Mouse (Mus musculus): ENCODE data around the gene Acaa1b. TPM values are rescaled to one million over a fixed set of nuclear protein-coding genes. Genes with fewer than 3 reads are reported as not detected.

The Acaa1b gene
- 10 to 100 TPM in 1 of 2 experiments, 1 to 10 TPM in 1; 9.6 to 15.9 TPM for total RNA-seq (2021)
- 30.9 and 48.8 TPM in 2 replicates for polyA plus RNA-seq (2012; rRNA removed)
- long read RNA-seq, transcript Acaa1b-201 (12 exons, 1,689 nt) = major isoform, 25 of 29 reads
- long read RNA-seq, partial matches to known transcripts = 0 of 29 reads
- long read RNA-seq, other reads (novel, unspliced or antisense) = 4 of 29 reads

DNA sequence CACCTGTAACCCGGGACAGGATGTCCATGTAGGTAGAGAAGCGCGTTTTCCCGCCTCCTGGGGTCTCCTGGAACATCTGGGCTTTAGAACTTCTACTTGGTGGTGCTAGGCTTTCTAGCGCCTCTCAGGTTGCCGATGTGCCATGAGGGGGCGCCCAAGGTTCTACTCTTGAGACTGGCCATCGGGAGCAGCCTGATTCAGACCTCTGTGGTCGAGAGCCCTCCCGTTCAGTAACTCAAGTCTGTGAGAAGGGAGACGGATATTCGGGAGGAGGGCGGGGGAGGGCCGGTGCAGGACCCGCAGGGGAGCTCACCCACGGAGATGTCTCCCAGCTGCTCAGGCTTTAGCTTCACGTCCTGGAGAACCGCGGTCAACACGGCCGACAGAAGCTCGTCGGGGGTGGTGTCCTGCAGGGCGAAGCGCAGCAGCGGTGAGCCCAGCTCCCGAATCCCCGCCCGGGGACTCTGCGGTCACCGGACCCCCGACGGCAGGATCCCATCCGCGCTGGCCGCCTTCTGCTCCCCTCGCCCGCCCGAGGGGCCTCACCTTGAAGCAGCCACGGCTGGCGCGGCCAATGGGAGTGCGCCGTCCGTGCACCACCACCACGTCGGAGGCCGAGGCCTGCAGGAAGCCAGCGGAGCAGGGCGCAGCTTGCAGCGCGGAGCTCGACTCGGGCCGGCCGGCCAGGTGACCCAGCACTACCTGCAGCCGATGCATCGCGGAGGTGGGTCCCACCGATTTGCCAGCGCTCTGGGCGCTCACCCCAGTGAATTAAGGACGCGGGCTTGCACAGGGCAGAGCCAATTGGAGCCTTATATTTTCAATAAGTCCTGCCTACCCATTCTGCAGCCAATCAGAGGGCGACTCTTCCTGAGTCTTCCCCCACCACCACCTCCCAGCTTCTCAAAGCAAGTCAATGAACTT, at the start of gene Acaa1b:
Gene Acaa1b (minus strand): TSS at position 816 of the 924 bp plus-strand sequence.
- peak; percentile 81 for DNase-seq

DNA sequence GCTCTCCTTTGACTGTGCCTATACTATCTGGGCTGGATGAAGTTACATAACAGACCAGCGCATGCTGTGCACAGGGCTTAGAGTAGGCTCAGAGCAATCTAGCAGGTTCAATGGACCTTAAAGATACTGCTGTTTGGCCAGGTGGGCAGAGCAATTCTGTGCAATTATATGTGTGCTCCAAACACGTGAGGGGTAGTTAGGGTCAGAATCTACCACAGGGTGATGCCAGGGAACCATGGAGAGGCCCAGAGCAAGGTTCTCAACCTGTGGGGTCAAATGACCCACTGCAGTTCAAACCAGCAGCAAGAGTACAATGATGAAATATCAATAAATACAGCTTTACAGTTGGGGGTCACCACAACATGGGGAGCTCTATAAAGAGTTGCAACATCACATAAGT, 49.8 kb upstream of the Acaa1b start:
- DNase-seq = no peak

DNA sequence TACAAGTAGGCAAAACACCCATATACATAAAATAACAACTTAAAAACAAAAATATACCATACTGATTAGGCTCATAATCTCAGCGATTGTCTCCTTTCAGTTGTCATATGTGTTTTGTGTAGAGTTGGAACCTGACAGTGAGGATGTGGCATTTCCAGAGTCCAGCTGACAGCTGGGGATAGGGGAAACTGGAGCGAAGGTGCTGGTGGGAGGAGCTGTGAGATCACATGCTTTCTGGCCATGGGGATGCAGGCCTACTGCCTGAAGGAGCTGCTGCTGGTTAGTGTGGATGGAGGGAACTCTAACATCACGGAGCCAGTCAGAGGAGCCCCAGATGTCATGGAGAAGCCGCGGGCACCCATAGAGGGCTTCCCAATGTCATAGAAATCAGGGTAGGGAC, 48.9 kb upstream of the Acaa1b start:
- DNase-seq = no peak

DNA sequence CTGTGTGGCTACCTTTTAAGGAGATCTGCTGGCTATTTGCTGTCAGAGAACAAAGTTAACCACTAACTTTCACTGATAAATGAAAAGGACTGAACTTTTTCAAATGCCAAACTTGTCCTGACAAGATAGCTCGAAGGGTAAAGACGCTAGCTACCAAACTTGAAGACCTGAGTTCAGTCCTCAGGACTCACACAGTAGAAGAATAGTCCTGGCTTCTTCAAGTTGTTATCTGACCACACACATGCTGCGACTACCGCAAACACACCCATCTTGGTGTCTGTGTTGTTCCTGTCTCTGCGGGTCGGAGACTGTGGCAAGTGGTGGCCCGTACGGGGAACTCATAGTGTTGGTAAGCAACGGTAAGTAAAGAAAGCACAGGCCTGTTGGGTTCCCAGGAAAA, 46.7 kb upstream of the Acaa1b start:
- no peak for DNase-seq

DNA sequence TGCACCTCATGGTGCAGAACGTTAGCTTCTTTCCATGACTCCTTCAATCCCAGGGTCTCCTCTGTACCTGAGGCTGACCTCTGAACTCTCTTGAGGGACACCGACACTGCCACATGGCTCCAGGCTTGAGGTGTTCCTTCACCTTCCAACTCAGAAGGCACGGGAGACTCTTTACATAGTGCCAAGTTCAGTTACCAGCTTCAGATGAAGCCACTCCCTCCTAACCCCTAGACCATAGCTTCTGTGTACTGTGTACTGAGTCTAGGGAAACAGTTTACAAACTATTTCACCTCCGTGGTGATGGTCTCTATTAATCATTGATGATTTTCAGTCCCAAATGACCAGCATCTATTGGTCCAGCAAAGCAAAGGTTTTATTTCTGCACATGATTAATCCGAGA, 44.8 kb upstream of the Acaa1b start:
- DNase-seq = no peak

DNA sequence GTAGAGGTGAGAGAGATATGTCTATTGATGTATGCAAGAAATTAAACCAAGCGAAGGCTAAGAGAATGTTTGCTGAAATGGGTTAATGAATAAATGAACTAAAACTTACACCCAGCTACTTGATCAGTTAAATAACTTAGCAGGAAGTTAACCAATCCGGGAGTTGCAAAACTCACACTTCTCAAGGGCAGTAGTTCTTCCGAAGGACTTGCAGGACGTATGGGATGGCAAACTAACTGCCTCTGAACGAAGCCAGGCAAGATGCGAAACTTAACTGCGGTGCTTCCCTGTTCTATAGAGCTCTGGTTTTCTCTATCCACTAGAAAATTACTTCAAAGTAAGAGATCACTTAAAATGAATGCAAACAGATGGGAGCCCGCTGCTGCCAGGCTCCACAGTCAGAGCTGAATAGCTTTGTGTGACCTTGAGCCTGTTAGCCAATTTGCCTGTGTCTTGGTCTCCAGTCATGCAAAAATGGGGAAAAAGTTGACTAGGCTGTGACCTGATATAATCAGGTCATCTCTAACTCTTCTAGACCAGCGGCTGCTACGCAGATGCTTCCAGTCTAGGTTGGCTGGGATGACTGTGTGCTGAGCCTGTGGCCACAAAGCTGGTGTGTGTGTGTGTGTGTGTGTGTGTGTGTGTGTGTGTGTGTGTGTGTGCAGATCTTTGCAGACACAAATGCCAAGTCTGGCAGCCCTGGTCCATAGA, 42.4 kb upstream of the Acaa1b start:
- peak; percentile 12 for DNase-seq

DNA sequence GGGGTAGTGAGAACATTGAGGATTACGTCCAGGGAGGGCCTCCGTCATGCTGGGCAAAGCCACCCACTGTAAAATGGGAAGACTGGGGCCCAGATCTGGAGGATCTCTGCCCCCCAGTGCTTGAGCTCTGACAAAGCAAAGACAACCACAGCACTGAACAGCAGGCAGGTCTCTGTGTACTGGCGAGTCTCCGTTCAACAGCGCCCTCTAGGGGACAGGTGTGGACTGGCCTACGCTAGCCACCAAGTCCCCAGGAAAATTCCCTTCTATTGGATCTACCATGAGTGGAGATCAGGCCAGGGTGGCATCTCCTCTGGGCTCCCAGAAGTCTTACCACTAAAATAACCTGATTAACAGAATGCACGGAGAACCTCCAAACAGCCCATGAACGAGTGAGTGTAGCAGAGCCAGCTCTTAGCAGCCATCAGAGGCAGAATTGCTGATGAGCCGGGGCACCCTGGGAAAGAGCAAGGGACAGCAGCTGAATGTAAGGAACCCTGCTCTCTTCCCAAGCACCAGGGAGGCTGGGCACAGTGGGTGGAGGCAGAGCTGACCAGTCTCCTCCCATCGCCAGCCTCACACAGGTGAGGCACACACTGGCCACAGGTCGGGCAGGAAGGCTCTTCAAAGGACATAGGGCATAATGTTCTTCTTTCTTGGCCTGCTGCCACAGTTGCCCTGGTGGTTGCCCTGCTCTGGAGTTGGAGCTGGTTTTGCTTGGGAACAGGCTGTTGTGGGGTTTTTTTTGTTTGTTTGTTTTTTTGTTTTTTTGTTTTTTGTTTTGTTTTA, 35.5 kb upstream of the Acaa1b start:
- peak; percentile 27 for DNase-seq

DNA sequence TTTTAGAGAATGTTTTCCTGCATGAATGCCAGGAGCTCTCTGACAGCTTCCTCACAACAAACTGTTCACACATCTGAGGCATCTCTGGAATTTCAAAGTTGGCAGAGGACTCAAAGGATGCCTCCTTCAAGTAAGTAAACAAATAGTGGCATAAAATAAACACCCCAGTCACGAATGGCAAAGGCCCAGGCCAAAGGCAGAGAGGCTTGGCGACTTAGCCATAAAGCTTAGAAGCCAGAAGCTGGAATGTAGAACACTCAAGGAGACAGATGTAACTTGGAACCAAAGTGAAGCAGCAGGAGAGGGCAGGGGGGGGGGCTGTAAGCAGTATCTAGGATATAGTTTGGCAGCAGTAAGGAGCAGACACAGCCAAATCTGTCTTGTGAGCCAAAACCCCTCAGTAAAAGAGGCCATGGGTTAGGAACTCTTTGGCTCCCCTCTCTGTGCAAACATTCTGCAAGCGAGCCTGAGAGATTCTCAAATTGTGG, 24.4 kb upstream of the Acaa1b start:
- DNase-seq = no peak

DNA sequence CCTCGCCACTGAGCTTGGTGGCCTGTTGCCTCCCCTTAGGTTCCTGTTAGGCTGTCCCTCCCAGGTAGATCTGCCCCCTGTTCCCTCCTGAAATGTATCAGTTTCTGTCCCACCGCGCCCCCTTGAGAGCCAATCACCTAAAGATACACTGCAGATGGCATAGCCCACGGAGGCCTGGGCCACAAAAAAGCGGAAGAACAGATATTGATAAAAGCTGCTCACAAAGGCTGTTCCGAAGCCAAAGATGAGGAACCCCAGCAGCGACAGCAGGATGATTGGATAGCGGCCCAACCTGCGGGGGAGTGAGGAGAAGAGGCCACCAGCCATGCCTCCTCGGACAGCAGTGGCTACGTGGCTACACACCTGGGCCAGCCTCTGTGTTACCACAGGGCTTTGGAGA, 22.4 kb upstream of the Acaa1b start:
- no peak for DNase-seq

DNA sequence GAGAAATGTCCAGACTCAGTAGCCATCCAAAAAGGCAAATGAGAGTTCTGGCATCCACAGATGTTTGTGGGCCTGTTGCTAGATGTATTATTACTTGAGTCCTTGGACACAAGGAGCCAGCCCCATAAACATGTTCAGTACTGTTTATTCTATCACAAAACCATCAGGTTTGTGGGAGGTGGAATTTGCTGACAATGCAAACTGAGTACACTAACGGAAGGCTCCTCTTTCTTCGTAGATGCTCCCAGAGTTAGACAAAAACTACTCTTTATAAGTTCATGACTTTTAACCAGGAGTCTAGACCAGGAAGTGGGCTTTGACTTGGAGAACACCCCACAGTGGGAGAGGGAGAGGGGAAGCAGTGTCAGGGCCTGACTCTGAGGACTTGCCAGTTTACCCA, 10.7 kb upstream of the Acaa1b start:
- DNase-seq = no peak

DNA sequence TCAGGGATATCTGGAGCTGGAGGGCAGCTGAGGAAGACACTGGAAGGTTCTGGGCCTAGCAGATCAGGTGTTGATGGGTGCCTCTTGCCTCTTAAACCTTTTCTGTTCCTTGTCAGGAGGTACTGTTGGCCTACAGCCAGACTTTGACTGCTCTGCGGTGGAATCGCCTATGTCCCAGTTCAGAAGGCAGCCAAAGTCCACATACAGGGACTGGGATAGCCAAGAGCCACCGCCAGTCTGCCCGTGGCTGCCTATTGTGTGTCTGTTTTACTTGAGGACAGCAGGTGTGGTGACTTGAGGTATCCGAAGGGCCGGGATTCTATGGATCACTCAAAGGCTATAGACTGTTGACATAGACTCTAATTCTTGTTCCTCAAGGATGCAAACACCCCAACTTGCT, 8.7 kb upstream of the Acaa1b start:
- DNase-seq = peak; percentile 17

DNA sequence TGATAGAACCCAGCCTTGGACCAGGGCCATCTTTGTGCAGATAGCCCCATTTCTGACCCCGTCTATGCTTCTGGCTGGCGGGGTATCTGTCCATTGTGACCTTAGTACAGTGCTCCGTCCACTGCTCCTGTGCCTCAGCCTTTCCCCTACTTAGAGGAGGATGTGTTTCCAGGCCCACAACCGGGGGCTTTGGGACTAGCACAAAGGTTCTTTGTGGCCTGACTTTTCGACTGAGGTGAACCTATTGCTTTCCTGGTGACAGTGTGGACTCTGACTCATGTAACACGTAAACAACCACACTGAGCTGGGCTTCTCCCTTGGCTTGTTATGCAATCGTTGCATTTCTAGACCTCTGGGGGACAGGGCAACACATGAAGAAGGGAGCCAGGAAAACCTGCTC, 7.8 kb upstream of the Acaa1b start:
- no peak for DNase-seq

DNA sequence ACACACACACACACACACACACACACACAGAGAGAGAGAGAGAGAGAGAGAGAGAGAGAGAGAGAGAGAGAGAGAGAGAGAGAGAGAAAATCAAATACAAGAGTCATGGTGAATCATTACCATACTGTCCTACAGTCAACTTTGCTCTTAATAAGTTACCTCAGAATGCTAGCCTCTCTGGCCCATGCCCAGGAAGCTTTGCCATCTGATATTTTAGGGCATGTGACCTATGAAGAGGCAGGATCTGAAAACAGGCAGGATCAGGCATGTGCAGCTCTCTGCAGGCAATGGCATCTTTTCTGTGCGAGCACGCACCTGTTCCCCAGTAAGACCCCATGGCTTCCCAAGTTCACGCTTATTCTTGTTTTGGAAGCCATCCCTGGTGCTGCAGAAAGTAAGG, 3.8 kb upstream of the Acaa1b start:
- DNase-seq = peak; percentile 21

DNA sequence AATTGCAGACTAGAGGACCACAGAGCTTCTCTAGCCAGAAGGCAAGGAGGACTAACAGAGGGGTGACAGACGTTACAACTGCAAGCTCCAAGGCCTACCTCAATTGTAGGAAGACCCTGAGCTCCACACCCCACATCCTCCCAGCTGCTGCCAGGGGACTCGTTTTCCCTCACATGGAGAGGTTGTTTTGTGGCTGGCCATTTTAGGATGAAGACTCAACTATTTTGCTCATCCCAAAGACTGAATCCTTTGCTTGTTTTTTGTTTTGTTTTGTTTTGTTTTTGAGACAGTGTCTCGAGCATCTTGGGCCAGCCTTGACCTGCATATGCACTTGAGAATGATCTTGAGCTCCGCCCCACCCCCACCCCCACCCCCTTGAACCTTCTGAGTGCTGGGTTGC, 2.0 kb upstream of the Acaa1b start, which contains the start of gene Gm47289:
Gene Gm47289 (plus strand): TSS at position 301 of the 400 bp plus-strand sequence.
- DNase-seq = no peak

DNA sequence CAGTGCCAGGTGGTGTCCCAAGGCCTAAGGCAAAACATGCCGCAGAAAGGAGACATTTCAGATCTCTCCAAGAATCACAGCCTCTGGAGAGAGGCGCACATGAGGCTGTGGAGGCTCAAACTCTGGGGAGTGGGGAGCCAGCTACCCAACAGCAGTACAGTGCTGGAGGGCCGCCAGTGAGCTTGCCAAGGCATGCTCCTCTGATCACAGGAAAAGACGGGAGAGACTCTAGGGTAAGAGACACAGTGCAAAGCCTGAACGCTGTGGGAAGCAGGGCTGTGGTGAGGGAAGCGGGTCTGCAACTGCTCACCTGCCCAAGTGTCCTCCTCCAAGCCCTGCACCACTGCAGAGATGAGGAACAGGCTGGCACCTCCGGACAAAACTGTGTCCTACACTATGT, 1.1 kb downstream of the Acaa1b start:
- DNase-seq = peak; percentile 18

DNA sequence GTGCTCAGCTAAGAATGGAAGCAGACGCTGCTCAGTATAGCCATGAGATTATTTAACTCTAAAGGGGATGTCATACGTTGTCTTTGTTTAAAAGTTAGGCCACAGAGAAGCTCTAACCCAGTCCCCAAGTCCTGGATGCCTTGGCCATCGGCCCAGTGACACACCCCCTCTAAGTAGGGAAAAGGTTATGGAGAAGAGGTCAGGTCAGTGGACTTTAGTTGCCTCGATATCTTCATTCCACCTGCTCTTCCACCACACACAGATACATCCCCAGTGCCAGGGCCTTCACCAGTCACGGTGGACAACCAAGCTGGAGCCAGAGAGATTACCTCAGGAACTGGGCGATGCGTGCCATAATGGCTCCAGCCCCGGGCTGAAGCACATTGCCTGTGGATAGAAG, 1.5 kb downstream of the Acaa1b start:
- DNase-seq = peak; percentile 20

DNA sequence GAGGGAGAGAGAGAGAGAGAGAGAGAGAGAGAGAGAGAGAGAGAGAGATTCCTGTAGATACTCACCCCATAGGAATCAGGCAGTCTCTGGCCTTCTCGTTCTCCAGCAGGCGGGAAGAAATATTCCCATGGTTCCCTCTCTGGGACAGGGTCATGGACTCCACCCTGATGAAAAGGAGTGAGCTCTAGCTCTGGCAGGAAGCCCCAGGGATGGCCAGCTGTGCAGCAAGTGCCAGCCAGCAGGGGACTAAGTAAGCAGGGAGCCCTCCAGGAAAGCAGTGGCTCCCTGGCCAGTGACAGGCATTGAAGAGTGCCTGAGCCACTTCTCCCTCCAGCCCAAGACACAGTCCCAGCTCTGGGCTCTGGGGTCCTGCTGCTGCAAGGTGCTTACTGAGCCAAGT, 5.1 kb downstream of the Acaa1b start:
- DNase-seq = no peak

DNA sequence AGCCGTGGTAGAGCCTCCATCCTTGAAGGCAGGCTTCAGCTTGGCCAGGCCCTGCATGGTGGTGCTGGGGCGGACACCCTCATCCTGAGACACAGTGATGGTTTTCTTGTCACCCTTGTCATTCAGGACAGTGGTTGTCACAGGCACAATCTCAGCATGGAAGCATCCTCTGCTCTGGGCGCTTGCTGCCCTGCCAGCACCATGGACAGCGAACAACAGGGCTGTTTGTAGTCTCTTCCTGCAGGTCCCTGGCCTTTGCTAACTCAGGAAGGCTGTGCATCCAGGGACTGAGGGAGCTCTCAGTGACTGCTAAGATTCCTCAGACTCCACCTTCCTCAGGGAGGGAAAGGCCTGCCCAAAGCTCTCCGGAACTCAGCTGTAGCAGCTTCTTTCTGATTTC, 7.3 kb downstream of the Acaa1b start:
- peak; percentile 43 for DNase-seq

DNA sequence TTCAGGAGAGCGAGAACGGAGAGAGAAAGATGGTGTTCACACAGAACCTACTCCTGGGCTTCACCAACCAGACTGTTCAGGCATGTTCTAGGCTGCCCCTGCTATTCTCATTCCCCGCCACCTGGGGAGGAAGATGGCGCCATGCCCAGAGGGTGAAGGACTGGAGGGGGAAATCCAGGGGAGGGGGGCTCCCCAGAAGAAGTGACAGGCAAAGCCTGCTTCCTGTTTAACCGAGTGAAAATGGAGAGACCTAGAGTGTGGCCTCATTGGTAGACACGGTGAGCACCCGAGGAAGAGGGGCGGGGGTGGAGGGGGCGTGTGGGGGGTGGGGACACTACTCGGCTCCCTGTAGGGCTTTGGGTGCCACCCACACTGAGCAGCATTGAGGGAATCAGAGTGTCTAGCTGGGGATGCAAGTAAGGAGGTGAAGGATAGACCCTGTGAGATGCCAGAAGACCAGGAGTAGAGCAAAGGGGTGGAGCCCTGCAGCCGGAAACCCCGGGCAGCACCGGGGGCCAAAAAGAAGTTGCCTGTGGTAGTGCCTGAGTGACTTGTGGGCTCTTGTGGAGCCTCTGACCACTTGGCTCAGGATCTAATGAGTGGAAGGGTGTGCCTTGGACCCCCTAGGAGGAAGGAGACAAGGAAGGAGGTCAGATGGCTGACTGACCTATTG, 10.7 kb downstream of the Acaa1b start:
- no peak for DNase-seq

DNA sequence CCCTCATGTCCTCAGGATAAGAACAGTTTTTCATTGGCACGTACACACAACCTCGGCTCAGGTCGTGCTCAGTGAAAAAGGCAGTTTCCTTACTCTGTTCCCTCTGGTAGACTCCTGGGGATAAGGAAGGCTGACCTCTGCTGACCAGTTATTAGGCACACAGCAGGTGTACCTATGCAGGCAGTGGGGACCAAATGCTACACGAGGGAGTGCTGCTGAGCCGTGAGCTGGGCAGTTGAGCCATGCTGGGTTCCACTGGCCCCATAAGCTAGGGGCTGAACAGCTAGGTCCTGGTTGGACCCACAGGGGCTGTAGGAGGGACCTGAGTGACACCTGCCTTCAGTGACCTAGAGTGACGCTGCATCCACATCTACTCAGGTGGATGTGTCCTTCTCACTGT, 11.3 kb downstream of the Acaa1b start:
- no peak for DNase-seq

DNA sequence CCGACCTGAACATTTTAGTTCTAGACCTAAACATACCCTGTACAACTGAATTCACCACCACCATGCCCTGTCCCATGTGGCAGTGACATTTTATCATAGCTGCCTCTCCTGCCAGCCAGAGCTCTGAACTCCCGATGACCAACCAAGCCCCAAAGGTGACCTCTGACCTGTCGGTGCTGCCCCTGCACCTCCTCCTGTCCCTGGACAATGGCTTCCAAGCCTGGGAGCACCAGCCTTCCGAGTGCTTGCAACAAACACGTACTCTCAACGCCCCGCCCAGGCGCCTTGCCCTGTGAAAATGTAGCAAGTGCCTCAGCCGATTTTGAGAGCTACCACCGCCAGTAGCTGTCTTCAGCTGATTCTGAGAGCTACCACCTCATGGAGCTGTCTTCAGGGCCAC, 11.8 kb downstream of the Acaa1b start:
- DNase-seq = no peak

Data from adrenal gland, adult 2 months (tissue).